Mouse (Mus musculus) liver, postnatal 0 days (tissue): ENCODE data around the gene Rcbtb2. TPM values are rescaled to one million over a fixed set of nuclear protein-coding genes. Genes with fewer than 3 reads are reported as not detected.
A peak's percentile ranks its signal among the peaks of the same experiment; 100 is the strongest.

ENCODE experiments used
- ATAC-seq: fragments of 200-750 bp; cut with Nextera tagmentation; 2 replicates; pipeline ENCODE4 v1.8.0; 2017; ENCODE audit warnings: mild to moderate bottlenecking, moderate library complexity
- DNase-seq: peaks from one replicate; pipeline ENCODE4 v3.0.0-alpha.2; 2016
- H3K27ac ChIP-seq: fragments of 300-500 bp; sonication (generic); 2 replicates; pipeline ENCODE4 v1.5.1; 2014; ENCODE audit warnings: antibody characterized with exemption, moderate library complexity, mild to moderate bottlenecking, low read depth
- H3K27me3 ChIP-seq: fragments of 300-500 bp; sonication (generic); 2 replicates; pipeline ENCODE4 v1.6.1; 2014; ENCODE audit warnings: low read length, control low read depth, mixed read lengths; ENCODE audit not compliant: insufficient read depth
- H3K36me3 ChIP-seq: fragments of 300-500 bp; sonication (generic); replicated peaks from 2 replicates; pipeline ENCODE4 v1.6.1; 2014; ENCODE audit warnings: mild to moderate bottlenecking, control low read depth, low read length, moderate library complexity, mixed read lengths; ENCODE audit not compliant: insufficient read depth
- H3K4me1 ChIP-seq: fragments of 300-500 bp; sonication (generic); 2 replicates; pipeline ENCODE4 v1.6.1; 2014; ENCODE audit warnings: antibody characterized with exemption, mild to moderate bottlenecking, control low read depth; ENCODE audit not compliant: insufficient read depth
- H3K4me2 ChIP-seq: fragments of 300-500 bp; sonication (generic); 2 replicates; pipeline ENCODE4 v1.6.1; 2014; ENCODE audit warnings: low read depth, mild to moderate bottlenecking, low read length, moderate library complexity, mixed read lengths
- H3K4me3 ChIP-seq: fragments of 300-500 bp; sonication (generic); 2 replicates; pipeline ENCODE4 v1.5.1; 2014; ENCODE audit warnings: low read depth, low read length
- H3K9ac ChIP-seq: fragments of 300-500 bp; sonication (generic); replicated peaks from 2 replicates; pipeline ENCODE4 v1.6.1; 2014; ENCODE audit warnings: mild to moderate bottlenecking, moderate library complexity
- H3K9me3 ChIP-seq: fragments of 300-500 bp; sonication (generic); 2 replicates; pipeline ENCODE4 v1.6.1; 2016; ENCODE audit warnings: mild to moderate bottlenecking, control low read depth, low read length, mixed read lengths
- CTCF ChIP-seq: sonication (generic); IDR thresholded peaks from 2 replicates; pipeline ENCODE4 v1.5.1; 2016; ENCODE audit warnings: antibody characterized with exemption, low read depth
- EP300 ChIP-seq: IDR thresholded peaks from 2 replicates; pipeline ENCODE4 v1.6.1; 2016; ENCODE audit warnings: antibody characterized with exemption, low read depth, mild to moderate bottlenecking
- WGBS: fragments of 180-500 bp; shearing (Covaris S2); extraction: QIAGEN DNeasy Blood & Tissue Kit; methylation state at CpG from one replicate; pipeline ENCODE4 v1.1.7; 2014; ENCODE audit not compliant: insufficient replicate concordance; 5-methylcytosine and 5-hydroxymethylcytosine counted together
- polyA plus RNA-seq: library from polyadenylated mRNA; unstranded; fragments of >200 nt; fragmentation: Nextera tagmentation; extraction: Ambion mirVana; gene quantifications from 2 replicates; pipeline ENCODE4 v1.2.1, GENCODE M21; 2015

Rcbtb2 gene
- polyA plus RNA-seq, 1 experiment from 2014 or later, result 29.9 TPM

- Histone ChIP-seq H3K9ac (no peak overlapping the region), H3K4me1 (peaks cover 41% of the 10 kb centered on the region), H3K9me3 (no peaks in the 10 kb centered on the region), H3K36me3 (peaks cover 14% of the 10 kb centered on the region), H3K27me3 (no peaks in the 10 kb centered on the region), H3K27ac (no peak overlapping the region; the same call in 1 of the 2 replicates), H3K4me2 (no peak overlapping the region), H3K4me3 (no peak overlapping the region)
- ATAC-seq, result no peak
- 75% methylated on average over 11 of the region's 11 CpGs for WGBS
- TF ChIP-seq CTCF (no peak), EP300 (no peak)
- no peak for DNase-seq
Observed at GRCm38 (mm10) chr14:73177961-73178360, 55.1 kb downstream of the Rcbtb2 start.

- TF ChIP-seq EP300 (peak; percentile 55), CTCF (no peak)
- 33% methylated on average over 4 of the region's 4 CpGs for WGBS
- DNase-seq, result no peak
- H3K36me3 ChIP-seq, result peaks cover 14% of the 10 kb centered on the region
- peak; percentile 85 for ATAC-seq
- 0 out of 2 replicates have a peak overlapping the region, but pooled peaks have one; percentile 10 for H3K4me2 ChIP-seq
- no peaks in the 10 kb centered on the region for H3K27me3 ChIP-seq
- H3K27ac ChIP-seq, result peak overlapping the region; percentile 86
- no peaks in the 10 kb centered on the region for H3K9me3 ChIP-seq
- H3K4me1 ChIP-seq, result peaks cover 39% of the 10 kb centered on the region
- no peak overlapping the region for H3K4me3 ChIP-seq
- H3K9ac ChIP-seq, result 0 out of 2 replicates have a peak overlapping the region, but pooled peaks have one; percentile 27
Observed at GRCm38 (mm10) chr14:73179221-73179681, 56.4 kb downstream of the Rcbtb2 start.

GRCm38 (mm10) chr14:73180671-73181070 is 57.8 kb downstream of the Rcbtb2 start:
- no peak for ATAC-seq
- DNase-seq, result no peak
- Histone ChIP-seq H3K27ac (peak overlapping the region; percentile 86; the same call in 1 of the 2 replicates), H3K36me3 (peaks cover 14% of the 10 kb centered on the region), H3K4me2 (no peak overlapping the region), H3K4me3 (no peak overlapping the region), H3K27me3 (no peaks in the 10 kb centered on the region), H3K4me1 (peaks cover 28% of the 10 kb centered on the region), H3K9me3 (no peaks in the 10 kb centered on the region), H3K9ac (no peak overlapping the region)
- TF ChIP-seq EP300, result no peak
- no peak for TF ChIP-seq CTCF
- 62% methylated on average over 3 of the region's 3 CpGs for WGBS

- Histone ChIP-seq H3K4me3 (no peak overlapping the region), H3K9me3 (no peaks in the 10 kb centered on the region), H3K36me3 (peaks cover 14% of the 10 kb centered on the region), H3K27ac (no peak overlapping the region), H3K4me2 (no peak overlapping the region), H3K9ac (no peak overlapping the region), H3K4me1 (peaks cover 25% of the 10 kb centered on the region), H3K27me3 (no peaks in the 10 kb centered on the region)
- ATAC-seq, result no peak
- DNase-seq, result no peak
- WGBS, result 67% methylated on average over 2 of the region's 2 CpGs
- TF ChIP-seq CTCF, result no peak
- no peak for TF ChIP-seq EP300
Observed at GRCm38 (mm10) chr14:73181144-73181543, 58.3 kb downstream of the Rcbtb2 start.

- DNase-seq, result peak; percentile 10
- H3K9me3 ChIP-seq, result no peaks in the 10 kb centered on the region
- no peak overlapping the region for H3K9ac ChIP-seq
- no peak overlapping the region for H3K4me3 ChIP-seq
- H3K4me1 ChIP-seq, result no peaks in the 10 kb centered on the region
- 90% methylated on average over 7 of the region's 7 CpGs for WGBS
- no peak for ATAC-seq
- no peaks in the 10 kb centered on the region for H3K27me3 ChIP-seq
- no peak overlapping the region for H3K27ac ChIP-seq
- TF ChIP-seq EP300 (no peak), CTCF (no peak)
- H3K36me3 ChIP-seq, result peaks cover 17% of the 10 kb centered on the region
- H3K4me2 ChIP-seq, result no peak overlapping the region
Observed at GRCm38 (mm10) chr14:73186875-73187274, 64.0 kb downstream of the Rcbtb2 start.

DNA sequence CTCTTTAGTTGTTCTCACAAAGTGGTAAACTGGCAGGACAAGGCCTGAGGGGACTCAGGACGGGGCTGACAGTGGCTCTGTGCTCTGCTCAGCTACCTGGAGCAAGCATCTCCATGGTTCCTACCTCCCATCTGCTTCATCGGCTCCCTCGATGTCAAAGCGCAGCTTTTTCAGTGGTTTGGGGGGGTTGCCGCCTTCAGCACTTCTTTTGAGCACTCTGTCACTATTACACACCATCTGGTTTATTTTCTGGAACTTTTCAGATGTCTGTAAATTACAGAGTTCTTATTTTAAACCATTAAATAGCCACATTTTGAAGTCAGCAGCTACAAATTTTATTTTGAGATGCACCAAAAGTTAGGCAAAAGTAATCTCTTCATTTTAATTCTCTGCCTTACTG is 76.2 kb downstream of the Rcbtb2 start:
- Histone ChIP-seq H3K4me1 (0 out of 2 replicates have a peak, but pooled peaks cover 5% of the 10 kb centered on the region), H3K36me3 (peaks cover 15% of the 10 kb centered on the region), H3K4me2 (no peak overlapping the region), H3K9ac (no peak overlapping the region), H3K9me3 (no peaks in the 10 kb centered on the region), H3K27me3 (no peaks in the 10 kb centered on the region), H3K4me3 (no peak overlapping the region), H3K27ac (no peak overlapping the region)
- WGBS, result 85% methylated on average over 5 of the region's 5 CpGs
- ATAC-seq, result no peak
- no peak for TF ChIP-seq EP300
- no peak for TF ChIP-seq CTCF
- peak; percentile 5 for DNase-seq

- no peaks in the 10 kb centered on the region for H3K9me3 ChIP-seq
- no peak overlapping the region for H3K4me2 ChIP-seq
Observed at GRCm38 (mm10) chr14:73201447-73201846, 78.6 kb downstream of the Rcbtb2 start.

More at GRCm38 (mm10) chr14:73201447-73201846, 78.6 kb downstream of the Rcbtb2 start:
- DNase-seq (peak; percentile 10), ATAC-seq (no peak)
- peaks cover 14% of the 10 kb centered on the region for H3K36me3 ChIP-seq
- H3K27me3 ChIP-seq, result no peaks in the 10 kb centered on the region
- TF ChIP-seq CTCF (no peak), EP300 (no peak)
- 0 out of 2 replicates have a peak, but pooled peaks cover 5% of the 10 kb centered on the region for H3K4me1 ChIP-seq
- no peak overlapping the region for H3K9ac ChIP-seq
- no peak overlapping the region for H3K4me3 ChIP-seq
- WGBS, result 37% methylated on average over 3 of the region's 3 CpGs
- no peak overlapping the region for H3K27ac ChIP-seq
